Comparison of ENCODE assay signal across 8 mouse cellular contexts in genomic region chr8:84638555-84639161, GRCm38 (mm10). TPM values are rescaled to one million over a fixed set of nuclear protein-coding genes. Genes with fewer than 3 reads are reported as not detected.
DNase-seq lines count a peak whose midpoint lies in the region; ATAC-seq and TF ChIP-seq lines count a peak whose summit lies in the region.

No protein-coding gene starts in this region.

- H3K9ac ChIP-seq in forebrain, embryonic 11.5 days (ENCODE audit: low read length) = peak overlapping the region; percentile 87
- H3K9ac ChIP-seq in hindbrain, postnatal 0 days (replicated peaks; ENCODE audit: low read length) = peak overlapping the region; percentile 52

- peak; percentile 52 for ATAC-seq in forebrain, embryonic 11.5 days (replicated peaks; ENCODE audit: low FRiP score)
- peak; percentile 11; the same call in 1 of the 2 replicates for ATAC-seq in hindbrain, postnatal 0 days

- H3K4me2 ChIP-seq in forebrain, embryonic 11.5 days (ENCODE audit: low read depth, low read length, severe bottlenecking) = peak overlapping the region; percentile 92
- H3K4me2 ChIP-seq in hindbrain, postnatal 0 days (ENCODE audit: low read depth, low read length) = peak overlapping the region; percentile 78

- H3K4me1 ChIP-seq in forebrain, embryonic 11.5 days (replicated peaks; ENCODE audit: control insufficient read depth, insufficient read depth, low read length) = peaks cover 6% of the 10 kb centered on the region; the same call in 1 of the 2 replicates
- peaks cover 8% of the 10 kb centered on the region; the same call in 1 of the 2 replicates for H3K4me1 ChIP-seq in hindbrain, postnatal 0 days (ENCODE audit: insufficient read depth, low read length)

- DNase-seq in heart, adult 11 months = peak; percentile 96
- no peak for DNase-seq in heart, adult 8-10 months (ENCODE audit: low spot score)
- peak; percentile 63 for DNase-seq in adrenal gland, postnatal 10 days
- peak; percentile 79 for DNase-seq in forebrain, embryonic 11.5 days (ENCODE audit: low spot score)
- no peak for DNase-seq in hindbrain, postnatal 0 days (ENCODE audit: low spot score)
- DNase-seq in lung, postnatal 10 days = peak; percentile 52
- peak; percentile 41 to 78 for DNase-seq in spleen, postnatal 4 days (ENCODE audit: low spot score in 2 of 2)
- no peak for DNase-seq in layer of hippocampus, postnatal 36 days

- H3K27ac ChIP-seq in forebrain, embryonic 11.5 days (ENCODE audit: low read depth, low read length) = peak overlapping the region; percentile 92
- peak overlapping the region; percentile 79 for H3K27ac ChIP-seq in hindbrain, postnatal 0 days

- H3K4me3 ChIP-seq in forebrain, embryonic 11.5 days (ENCODE audit: low read depth, low read length) = peak overlapping the region; percentile 55
- peak overlapping the region; percentile 43 for H3K4me3 ChIP-seq in hindbrain, postnatal 0 days (ENCODE audit: low read length)

- H3K36me3 ChIP-seq in forebrain, embryonic 11.5 days (ENCODE audit: control insufficient read depth, insufficient read depth, low read length) = no peaks in the 10 kb centered on the region
- 0 out of 2 replicates have a peak, but pooled peaks cover 2% of the 10 kb centered on the region for H3K36me3 ChIP-seq in hindbrain, postnatal 0 days (ENCODE audit: insufficient read depth, low read length)

- WGBS in forebrain, embryonic 11.5 days = under 1% methylated on average over 51 of the region's 52 CpGs
- WGBS in hindbrain, postnatal 0 days = under 1% methylated on average over 41 of the region's 52 CpGs

- H3K9me3 ChIP-seq in forebrain, embryonic 11.5 days (ENCODE audit: control insufficient read depth, low read length) = no peaks in the 10 kb centered on the region
- H3K9me3 ChIP-seq in hindbrain, postnatal 0 days (ENCODE audit: low read length) = no peaks in the 10 kb centered on the region

- no peaks in the 10 kb centered on the region for H3K27me3 ChIP-seq in forebrain, embryonic 11.5 days (ENCODE audit: control insufficient read depth, insufficient read depth, low read length)
- H3K27me3 ChIP-seq in hindbrain, postnatal 0 days (ENCODE audit: insufficient read depth, low read length) = no peaks in the 10 kb centered on the region

- no peak for TF ChIP-seq CTCF in hindbrain, postnatal 0 days (IDR thresholded peaks at IDR 0.05; ENCODE audit: low read depth)

RNA-seq across cellular contexts. Expression of gene Ier2, which starts 24.0 kb away (rescaled TPM):
- total RNA-seq in heart, adult 8-10 months (2022) = 10 to 100 TPM; 12.8 to 26.9 (median 17.4) TPM
- total RNA-seq in adrenal gland, postnatal 10 days (2021) = 10 to 100 TPM; 33.3 to 63.4 TPM
- 67.3 and 68.7 TPM in 2 replicates for polyA plus RNA-seq in forebrain, embryonic 11.5 days (2014; fragmentation: Nextera tagmentation; extraction: Ambion mirVana)
- total RNA-seq in hindbrain, postnatal 0 days (2014; rRNA removed) = 12.5 and 13.3 TPM in 2 replicates
- 20.9 TPM in 2 replicates for polyA plus RNA-seq in hindbrain, postnatal 0 days (2015; fragmentation: Nextera tagmentation; extraction: Ambion mirVana)
- 1 to 10 TPM; 7.2 to 7.6 TPM for total RNA-seq in layer of hippocampus, postnatal 36 days (2021)

RNA-seq across cellular contexts. Expression of gene Trmt1, which starts 47.4 kb away (rescaled TPM):
- 10 to 100 TPM; 30.9 to 41.7 (median 38.5) TPM for total RNA-seq in heart, adult 8-10 months (2022)
- total RNA-seq in adrenal gland, postnatal 10 days (2021) = 10 to 100 TPM; 63.4 to 82.8 TPM
- polyA plus RNA-seq in forebrain, embryonic 11.5 days (2014; fragmentation: Nextera tagmentation; extraction: Ambion mirVana) = 52.7 and 72.3 TPM in 2 replicates
- total RNA-seq in hindbrain, postnatal 0 days (2014; rRNA removed) = 69.5 and 93.3 TPM in 2 replicates
- 71.2 and 79.2 TPM in 2 replicates for polyA plus RNA-seq in hindbrain, postnatal 0 days (2015; fragmentation: Nextera tagmentation; extraction: Ambion mirVana)
- 100 to 1,000 TPM in 1 of 2 experiments, 10 to 100 TPM in 1; 95.2 to 115 TPM for total RNA-seq in layer of hippocampus, postnatal 36 days (2021)

RNA-seq across cellular contexts. Expression of gene Nacc1, which starts 49.0 kb away (rescaled TPM):
- 10 to 100 TPM; 26.7 to 36.0 (median 33.4) TPM for total RNA-seq in heart, adult 8-10 months (2022)
- total RNA-seq in adrenal gland, postnatal 10 days (2021) = 10 to 100 TPM; 59.1 to 62.9 TPM
- polyA plus RNA-seq in forebrain, embryonic 11.5 days (2014; fragmentation: Nextera tagmentation; extraction: Ambion mirVana) = 34.6 and 37.7 TPM in 2 replicates
- 110 and 129 TPM in 2 replicates for total RNA-seq in hindbrain, postnatal 0 days (2014; rRNA removed)
- 13.8 and 14.9 TPM in 2 replicates for polyA plus RNA-seq in hindbrain, postnatal 0 days (2015; fragmentation: Nextera tagmentation; extraction: Ambion mirVana)
- total RNA-seq in layer of hippocampus, postnatal 36 days (2021) = 10 to 100 TPM; 85.9 to 92.2 TPM

Comparison
In these comparisons a context has a peak if more than half of its experiments do, and no peak if none do; other contexts are left out.
1. DNase-seq: peak in heart, adult 11 months (single experiment), adrenal gland, postnatal 10 days (single experiment), forebrain, embryonic 11.5 days (single experiment), lung, postnatal 10 days (single experiment) and spleen, postnatal 4 days (2 of 2); none in heart, adult 8-10 months (single experiment), hindbrain, postnatal 0 days (single experiment) and layer of hippocampus, postnatal 36 days (0 of 2).